Mouse (Mus musculus) neural tube, embryonic 12.5 days (tissue): ENCODE measurements around the gene Zscan4-ps2. TPM values are rescaled to one million over a fixed set of nuclear protein-coding genes. Genes with fewer than 3 reads are reported as not detected.
"Not testable (repeated sequence)": the region's sequence is repeated elsewhere in the genome, so short reads cannot be mapped to it uniquely, and the experiment has no call there.

Experiments used
- ATAC-seq: fragments of 200-750 bp; cut with Nextera tagmentation; 2 replicates; pipeline ENCODE4 v1.8.0; 2017; ENCODE audit warnings: low read depth, mild to moderate bottlenecking, moderate TSS enrichment, moderate library complexity; ENCODE audit not compliant: low FRiP score
- H3K27ac ChIP-seq: fragments of 300-500 bp; sonication (generic); 2 replicates; pipeline ENCODE4 v1.5.1; 2016
- H3K27me3 ChIP-seq: fragments of 300-500 bp; sonication (generic); replicated peaks from 2 replicates; pipeline ENCODE4 v1.6.1; 2016; ENCODE audit warnings: mild to moderate bottlenecking
- H3K36me3 ChIP-seq: fragments of 300-500 bp; sonication (generic); 2 replicates; pipeline ENCODE4 v1.6.1; 2016; ENCODE audit warnings: mild to moderate bottlenecking
- H3K4me1 ChIP-seq: fragments of 300-500 bp; sonication (generic); 2 replicates; pipeline ENCODE4 v1.6.1; 2016
- H3K4me2 ChIP-seq: fragments of 300-500 bp; sonication (generic); replicated peaks from 2 replicates; pipeline ENCODE4 v1.6.1; 2016; ENCODE audit warnings: mild to moderate bottlenecking
- H3K4me3 ChIP-seq: fragments of 300-500 bp; sonication (generic); 2 replicates; pipeline ENCODE4 v1.5.1; 2016
- H3K9ac ChIP-seq: fragments of 300-500 bp; sonication (generic); 2 replicates; pipeline ENCODE4 v1.6.1; 2016; ENCODE audit warnings: mild to moderate bottlenecking
- H3K9me3 ChIP-seq: fragments of 300-500 bp; sonication (generic); 2 replicates; pipeline ENCODE4 v1.6.1; 2016; ENCODE audit warnings: mild to moderate bottlenecking
- WGBS: fragments of 180-500 bp; shearing (Covaris S2); methylation state at CpG from one replicate; pipeline ENCODE4 v1.1.7; 2016; 5-methylcytosine and 5-hydroxymethylcytosine counted together
- polyA plus RNA-seq: library from polyadenylated mRNA; unstranded; fragments of >200 nt; fragmentation: Nextera tagmentation; extraction: Ambion mirVana; gene quantifications from 2 replicates; pipeline ENCODE4 v1.2.1, GENCODE M21; 2016

Zscan4-ps2 gene
- polyA plus RNA-seq: not detected in 2 replicates

DNA sequence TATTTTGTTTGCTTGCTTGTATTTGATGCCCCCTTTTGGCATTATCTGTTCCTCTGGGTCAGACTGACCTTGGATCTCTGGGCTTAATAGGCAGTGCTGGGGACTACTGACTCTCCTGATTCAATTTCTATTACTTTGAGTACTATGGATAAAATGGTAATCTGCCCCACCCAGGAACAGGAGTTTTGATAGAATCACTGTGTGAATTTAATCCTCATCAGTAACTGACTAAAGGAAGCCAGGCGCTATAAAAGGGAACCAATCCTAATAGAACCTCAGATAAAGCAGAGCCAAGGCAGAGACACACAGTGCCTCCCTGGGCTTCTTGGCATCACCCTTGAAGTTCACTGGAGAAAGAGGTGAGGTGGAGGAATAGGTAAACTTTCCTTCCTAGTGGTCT is at the start of gene Zscan4-ps2:
Gene Zscan4-ps2 (plus strand): TSS at position 301 of the 400 bp plus-strand sequence.
- H3K4me1 ChIP-seq, H3K36me3 ChIP-seq, H3K27me3 ChIP-seq, H3K9ac ChIP-seq, H3K27ac ChIP-seq, ATAC-seq, H3K4me3 ChIP-seq, H3K9me3 ChIP-seq, H3K4me2 ChIP-seq: not testable (repeated sequence)
- 87% methylated on average over 1 of the region's 1 CpGs for WGBS

Other genes with a start within 250 kb of the Zscan4-ps2 start
- not detected in 2 replicates for gene Zscan4e, start 203.6 kb upstream of the Zscan4-ps2 start, polyA plus RNA-seq
- gene Zscan4f, start 116.4 kb upstream of the Zscan4-ps2 start, polyA plus RNA-seq: not detected in 2 replicates
- gene Zscan4-ps3, start 95.0 kb downstream of the Zscan4-ps2 start, polyA plus RNA-seq: not detected in 2 replicates
- gene Vmn1r72, start 165.8 kb downstream of the Zscan4-ps2 start, polyA plus RNA-seq: not detected in 2 replicates
- gene Vmn1r73, start 216.0 kb downstream of the Zscan4-ps2 start, polyA plus RNA-seq: not detected in 2 replicates